Mouse (Mus musculus): ENCODE results near the gene Coro2a.

Coro2a gene

GRCm38 (mm10) chr4:46526798-46527557, 75.0 kb downstream of the Coro2a start:
- no peak for DNase-seq (ENCODE audit: low spot score in 2 of 2)

GRCm38 (mm10) chr4:46526226-46526625, 75.8 kb downstream of the Coro2a start:
- no peak for DNase-seq (ENCODE audit: low spot score in 2 of 2)

- no peak for DNase-seq (ENCODE audit: low spot score in 2 of 2)
Observed at GRCm38 (mm10) chr4:46523324-46523723, 78.7 kb downstream of the Coro2a start.

- DNase-seq (ENCODE audit: low spot score in 2 of 2): no peak
Observed at GRCm38 (mm10) chr4:46521457-46521856, 80.5 kb downstream of the Coro2a start.

- no peak for DNase-seq (ENCODE audit: low spot score in 2 of 2)
Observed at GRCm38 (mm10) chr4:46520491-46520890, 81.5 kb downstream of the Coro2a start.

- DNase-seq (ENCODE audit: low spot score in 2 of 2): peak; percentile 61 to 72
Observed at GRCm38 (mm10) chr4:46507736-46508460, 94.1 kb downstream of the Coro2a start.

GRCm38 (mm10) chr4:46506801-46507610, 95.0 kb downstream of the Coro2a start:
- DNase-seq (ENCODE audit: low spot score in 2 of 2): peak; percentile 93 to 95

- DNase-seq (ENCODE audit: low spot score in 2 of 2): no peak
Observed at GRCm38 (mm10) chr4:46505361-46506057, 96.5 kb downstream of the Coro2a start.

- no peak for DNase-seq (ENCODE audit: low spot score in 2 of 2)
Observed at GRCm38 (mm10) chr4:46503881-46504280, 98.1 kb downstream of the Coro2a start.

- no peak for DNase-seq (ENCODE audit: low spot score in 2 of 2)
Observed at GRCm38 (mm10) chr4:46502606-46503502, 99.1 kb downstream of the Coro2a start.

- peak in 1 of 2 experiments; percentile 19 for DNase-seq (ENCODE audit: low spot score in 2 of 2)
Observed at GRCm38 (mm10) chr4:46498976-46499375, 103.0 kb downstream of the Coro2a start.

GRCm38 (mm10) chr4:46498511-46498910, 103.5 kb downstream of the Coro2a start:
- no peak for DNase-seq (ENCODE audit: low spot score in 2 of 2)

GRCm38 (mm10) chr4:46497286-46497892, 104.6 kb downstream of the Coro2a start:
- DNase-seq (ENCODE audit: low spot score in 2 of 2): peak; percentile 64 to 75

- DNase-seq (ENCODE audit: low spot score in 2 of 2): no peak
Observed at GRCm38 (mm10) chr4:46495543-46495942, 106.5 kb downstream of the Coro2a start.

- DNase-seq (ENCODE audit: low spot score in 2 of 2): no peak
Observed at GRCm38 (mm10) chr4:46493071-46493470, 108.9 kb downstream of the Coro2a start.

GRCm38 (mm10) chr4:46489028-46489925, 112.7 kb downstream of the Coro2a start, which contains the start of gene Nans:
Nans (plus strand) TSS chr4:46489248.
- peak; percentile 93 to 94 for DNase-seq (ENCODE audit: low spot score in 2 of 2)

GRCm38 (mm10) chr4:46487348-46487747, 114.7 kb downstream of the Coro2a start:
- peak; percentile 22 to 24 for DNase-seq (ENCODE audit: low spot score in 2 of 2)

Measured in frontal cortex, postnatal 36 days (tissue).